Mouse (Mus musculus) G1E (cell line): Measurements from ENCODE around the gene Map3k20. TPM values are rescaled to one million over a fixed set of nuclear protein-coding genes. Genes with fewer than 3 reads are reported as not detected.

Experiments
- ATAC-seq: 2 replicates; pipeline ENCODE4 v1.8.0; 2016; ENCODE audit warnings: mild to moderate bottlenecking; ENCODE audit not compliant: insufficient number of reproducible peaks, poor library complexity, low FRiP score, severe bottlenecking; ENCODE audit errors: extremely low read depth
- DNase-seq: peaks from one replicate; pipeline ENCODE4 v3.0.0; 2012; ENCODE audit warnings: low spot score
- H3K27me3 ChIP-seq: 2 replicates; pipeline ENCODE4 v1.6.1; 2012; ENCODE audit warnings: mild to moderate bottlenecking, low read length, inconsistent platforms; ENCODE audit not compliant: insufficient read depth
- H3K36me3 ChIP-seq: replicated peaks from 2 replicates; pipeline ENCODE3; 2012; ENCODE audit warnings: mild to moderate bottlenecking, inconsistent platforms
- H3K4me1 ChIP-seq: 2 replicates; pipeline ENCODE4 v1.6.1; 2012; ENCODE audit warnings: low read depth, low read length, inconsistent platforms, mixed read lengths; ENCODE audit not compliant: insufficient read depth
- H3K4me3 ChIP-seq: 2 replicates; pipeline ENCODE4 v1.5.1; 2012; ENCODE audit warnings: low read depth, mild to moderate bottlenecking, inconsistent platforms, low read length, moderate library complexity, mixed read lengths
- H3K9me3 ChIP-seq: replicated peaks from 2 replicates; pipeline ENCODE4 v1.6.1; 2012; ENCODE audit warnings: inconsistent platforms
- CTCF ChIP-seq: IDR thresholded peaks from 2 replicates; pipeline ENCODE4 v1.5.1; 2012; ENCODE audit warnings: low read depth, low read length, inconsistent platforms, mixed read lengths
- GATA1 ChIP-seq: IDR thresholded peaks from 2 replicates; pipeline ENCODE4 v1.6.1; 2012; ENCODE audit warnings: borderline replicate concordance, low read length, inconsistent platforms, mixed read lengths
- GATA2 ChIP-seq: IDR thresholded peaks from 2 replicates; pipeline ENCODE4 v1.6.1; 2012; ENCODE audit warnings: low read depth, low read length, inconsistent platforms, borderline replicate concordance
- POLR2AphosphoS5 ChIP-seq: IDR thresholded peaks from 2 replicates; pipeline ENCODE4 v1.6.1; 2012; ENCODE audit warnings: low read depth, low read length, inconsistent platforms; ENCODE audit not compliant: insufficient replicate concordance
- TAL1 ChIP-seq: conservative IDR thresholded peaks from 2 replicates; pipeline ENCODE4 v1.6.1; 2012; ENCODE audit warnings: low read depth, low read length, inconsistent platforms, mixed read lengths
- polyA plus RNA-seq: library from polyadenylated mRNA; stranded (reverse); fragments of >175 nt; gene quantifications from 2 replicates; pipeline ENCODE4 v1.2.3, GENCODE M21; 2012
- total RNA-seq, 2 experiments: library from RNA; stranded (forward) in 1 of 2; stranded (reverse) in 1 of 2; fragments of 200-1000 nt in 1 of 2; fragments of >200 nt in 1 of 2; fragmentation: Nextera tagmentation in 1 of 2; gene quantifications; 2 replicates each; pipeline ENCODE4 v1.2.3; 2014 to 2017

Gene Map3k20
- total and polyA plus RNA-seq, 3 experiments, result 2.3 to 60.5 (median 23.2) TPM

- Histone ChIP-seq H3K4me1 (peaks cover 3% of the 10 kb centered on the region; the same call in 1 of the 2 replicates), H3K36me3 (peaks cover 28% of the 10 kb centered on the region), H3K9me3 (no peaks in the 10 kb centered on the region), H3K27me3 (no peaks in the 10 kb centered on the region), H3K4me3 (no peak overlapping the region)
- TF ChIP-seq CTCF, result no peak
- no peak for TF ChIP-seq GATA1
- TF ChIP-seq TAL1, result no peak
- no peak for TF ChIP-seq POLR2AphosphoS5
- no peak for TF ChIP-seq GATA2
- DNase-seq, result no peak
- ATAC-seq, result no peak
These were observed 141.9 kb downstream of the Map3k20 start for GRCm38 (mm10) chr2:72427288-72427687.

- Histone ChIP-seq H3K27me3 (no peaks in the 10 kb centered on the region), H3K4me3 (no peak overlapping the region), H3K36me3 (peaks cover 79% of the 10 kb centered on the region), H3K4me1 (no peaks in the 10 kb centered on the region), H3K9me3 (no peaks in the 10 kb centered on the region)
- ATAC-seq (no peak), DNase-seq (no peak)
- TF ChIP-seq CTCF, result no peak
- no peak for TF ChIP-seq POLR2AphosphoS5
- no peak for TF ChIP-seq TAL1
- TF ChIP-seq GATA2, result no peak
- TF ChIP-seq GATA1, result no peak
These were observed 153.6 kb downstream of the Map3k20 start for GRCm38 (mm10) chr2:72438941-72439533.

DNA sequence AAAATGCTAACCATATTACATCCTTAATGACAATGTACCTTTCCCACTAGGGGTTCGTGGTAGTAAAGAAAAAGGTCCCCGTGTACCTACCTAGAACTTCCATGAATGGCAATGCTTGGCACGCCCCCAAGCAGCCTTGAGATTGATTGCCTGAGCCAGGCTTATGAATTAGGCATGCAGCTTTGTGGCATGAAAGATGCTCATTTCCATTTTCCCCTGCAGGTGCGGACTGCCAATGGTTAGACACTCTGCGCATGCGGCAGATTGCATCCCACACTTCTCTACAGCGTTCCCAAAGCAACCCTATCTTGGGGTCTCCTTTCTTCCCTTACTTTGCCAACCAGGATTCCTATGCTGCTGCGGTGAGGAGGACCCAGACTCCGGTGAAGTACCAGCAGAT, 155.6 kb downstream of the Map3k20 start:
- H3K36me3 ChIP-seq, result peaks cover 61% of the 10 kb centered on the region
- ATAC-seq, result no peak

DNA sequence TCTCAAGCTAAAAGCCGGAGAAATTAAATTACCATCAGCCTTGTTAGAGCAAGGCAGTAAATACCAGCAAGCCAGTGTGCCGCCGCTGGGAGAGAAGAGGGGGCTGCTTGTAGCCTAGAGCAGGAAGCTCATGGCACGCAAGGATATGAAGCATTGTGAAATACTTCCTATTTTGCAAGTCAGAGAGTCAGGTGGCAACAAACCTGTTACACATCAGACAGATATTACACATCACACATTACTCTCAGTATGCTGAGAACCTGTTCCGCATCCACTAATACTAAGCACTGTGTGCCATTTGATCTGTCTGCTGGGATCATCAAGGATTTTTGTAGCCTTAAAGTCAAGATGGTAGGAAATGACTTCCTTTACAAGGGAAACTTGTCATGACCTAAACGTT, 157.4 kb downstream of the Map3k20 start:
- ATAC-seq (no peak), DNase-seq (no peak)
- TF ChIP-seq POLR2AphosphoS5, result no peak
- TF ChIP-seq GATA2, result no peak
- TF ChIP-seq CTCF, result no peak
- TF ChIP-seq GATA1, result no peak
- TF ChIP-seq TAL1, result no peak
- no peaks in the 10 kb centered on the region for H3K27me3 ChIP-seq
- H3K9me3 ChIP-seq, result no peaks in the 10 kb centered on the region
- no peak overlapping the region for H3K4me3 ChIP-seq
- peaks cover 48% of the 10 kb centered on the region for H3K36me3 ChIP-seq
- H3K4me1 ChIP-seq, result peaks cover 3% of the 10 kb centered on the region; the same call in 1 of the 2 replicates

More for the DNA sequence above, 155.6 kb downstream of the Map3k20 start:
- no peaks in the 10 kb centered on the region for H3K4me1 ChIP-seq
- no peak overlapping the region for H3K4me3 ChIP-seq
- no peaks in the 10 kb centered on the region for H3K27me3 ChIP-seq
- no peak for TF ChIP-seq CTCF
- no peak for TF ChIP-seq POLR2AphosphoS5
- TF ChIP-seq GATA1, result no peak
- no peak for TF ChIP-seq TAL1
- no peak for TF ChIP-seq GATA2
- no peaks in the 10 kb centered on the region for H3K9me3 ChIP-seq
- no peak for DNase-seq

DNA sequence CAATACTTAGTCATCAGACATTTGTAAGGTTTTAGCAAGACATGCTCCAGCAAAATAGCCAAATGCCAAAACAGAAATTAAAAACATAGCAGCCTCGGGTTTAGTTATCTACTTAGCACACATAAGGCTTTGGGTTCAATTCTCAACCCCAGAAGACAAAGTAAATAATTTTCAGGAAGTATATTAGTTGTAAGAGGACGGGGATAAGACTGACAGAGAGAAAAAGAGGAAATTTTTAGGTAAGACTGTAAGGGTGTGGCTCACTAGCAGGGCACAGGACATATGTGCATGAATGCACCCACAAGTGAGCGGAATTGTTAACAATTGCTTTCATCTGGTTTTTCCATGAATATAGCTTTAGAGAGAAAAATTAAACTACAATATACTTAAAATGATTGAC, 158.5 kb downstream of the Map3k20 start:
- peaks cover 3% of the 10 kb centered on the region; the same call in 1 of the 2 replicates for H3K4me1 ChIP-seq
- H3K36me3 ChIP-seq, result peaks cover 38% of the 10 kb centered on the region
- H3K27me3 ChIP-seq, result no peaks in the 10 kb centered on the region
- ATAC-seq (no peak), DNase-seq (no peak)
- TF ChIP-seq GATA1 (no peak), POLR2AphosphoS5 (no peak), TAL1 (no peak), CTCF (no peak)
- no peaks in the 10 kb centered on the region for H3K9me3 ChIP-seq
- no peak overlapping the region for H3K4me3 ChIP-seq

GRCm38 (mm10) chr2:72446106-72446505, 160.7 kb downstream of the Map3k20 start:
- DNase-seq (no peak), ATAC-seq (no peak)
- no peak overlapping the region for H3K4me3 ChIP-seq
- no peak for TF ChIP-seq POLR2AphosphoS5
- no peak for TF ChIP-seq GATA1
- TF ChIP-seq TAL1, result no peak
- no peak for TF ChIP-seq GATA2
- no peak for TF ChIP-seq CTCF
- 0 out of 2 replicates have a peak, but pooled peaks cover 4% of the 10 kb centered on the region for H3K27me3 ChIP-seq
- H3K9me3 ChIP-seq, result no peaks in the 10 kb centered on the region
- H3K4me1 ChIP-seq, result peaks cover 3% of the 10 kb centered on the region; the same call in 1 of the 2 replicates
- peaks cover 20% of the 10 kb centered on the region for H3K36me3 ChIP-seq
